Mouse (Mus musculus): ENCODE measurements around the gene D930048N14Rik. TPM values are rescaled to one million over a fixed set of nuclear protein-coding genes. Genes with fewer than 3 reads are reported as not detected.
A peak's percentile ranks its signal among the peaks of the same experiment; 100 is the strongest.

Gene D930048N14Rik
- polyA plus RNA-seq, 1 experiment, result 0.22 TPM

GRCm38 (mm10) chr11:51650261-51650660, 493 bp upstream of the D930048N14Rik start:
- H3K4me3 ChIP-seq (ENCODE audit: insufficient read depth, poor library complexity, severe bottlenecking), result peak overlapping the region; percentile 42

GRCm38 (mm10) chr11:51652889-51653418, 2.2 kb downstream of the D930048N14Rik start:
- Histone ChIP-seq H3K36me3 (ENCODE audit: control insufficient read depth, insufficient read depth) (no peaks in the 10 kb centered on the region), H3K27me3 (ENCODE audit: control insufficient read depth, insufficient read depth, insufficient read length) (no peaks in the 10 kb centered on the region), H3K79me2 (ENCODE audit: control insufficient read depth, insufficient read depth) (no peaks in the 10 kb centered on the region), H3K4me3 (ENCODE audit: insufficient read depth, poor library complexity, severe bottlenecking) (no peak overlapping the region), H3K79me3 (ENCODE audit: low read depth) (no peaks in the 10 kb centered on the region), H3ac (ENCODE audit: control insufficient read depth, insufficient read length, low read depth) (no peak overlapping the region)
- TF ChIP-seq MAX (IDR thresholded peaks at IDR 0.05), result no peak
- no peak for TF ChIP-seq MYOG (IDR thresholded peaks at IDR 0.05; ENCODE audit: control insufficient read depth, extremely low read depth, insufficient read length)
- TF ChIP-seq MYOD1 (IDR thresholded peaks at IDR 0.05; ENCODE audit: control insufficient read depth, insufficient read length, low read depth), result no peak
- no peak for TF ChIP-seq FOSL1 (IDR thresholded peaks at IDR 0.05; ENCODE audit: insufficient read depth, low read length, poor library complexity, severe bottlenecking)
- TF ChIP-seq CEBPB (IDR thresholded peaks at IDR 0.05; ENCODE audit: low read depth), result no peak
- no peak for TF ChIP-seq CTCF (IDR thresholded peaks at IDR 0.05; ENCODE audit: control insufficient read depth, insufficient read depth, insufficient read length)
- no peak for TF ChIP-seq USF1 (IDR thresholded peaks at IDR 0.05; ENCODE audit: low read depth)

More at GRCm38 (mm10) chr11:51650261-51650660, 493 bp upstream of the D930048N14Rik start:
- TF ChIP-seq CEBPB (IDR thresholded peaks at IDR 0.05; ENCODE audit: low read depth), result no peak
- TF ChIP-seq MYOD1 (IDR thresholded peaks at IDR 0.05; ENCODE audit: control insufficient read depth, insufficient read length, low read depth), result no peak
- TF ChIP-seq CTCF (IDR thresholded peaks at IDR 0.05; ENCODE audit: control insufficient read depth, insufficient read depth, insufficient read length), result no peak
- no peak for TF ChIP-seq FOSL1 (IDR thresholded peaks at IDR 0.05; ENCODE audit: insufficient read depth, low read length, poor library complexity, severe bottlenecking)
- no peak for TF ChIP-seq MAX (IDR thresholded peaks at IDR 0.05)
- no peak for TF ChIP-seq MYOG (IDR thresholded peaks at IDR 0.05; ENCODE audit: control insufficient read depth, extremely low read depth, insufficient read length)
- TF ChIP-seq USF1 (IDR thresholded peaks at IDR 0.05; ENCODE audit: low read depth), result no peak
- Histone ChIP-seq H3K36me3 (ENCODE audit: control insufficient read depth, insufficient read depth) (no peaks in the 10 kb centered on the region), H3K27me3 (ENCODE audit: control insufficient read depth, insufficient read depth, insufficient read length) (no peaks in the 10 kb centered on the region), H3K79me2 (ENCODE audit: control insufficient read depth, insufficient read depth) (no peaks in the 10 kb centered on the region), H3K79me3 (ENCODE audit: low read depth) (no peaks in the 10 kb centered on the region), H3ac (ENCODE audit: control insufficient read depth, insufficient read length, low read depth) (peak overlapping the region; percentile 74)

GRCm38 (mm10) chr11:51653736-51654135, 3.0 kb downstream of the D930048N14Rik start:
- no peak overlapping the region for H3K4me3 ChIP-seq (ENCODE audit: insufficient read depth, poor library complexity, severe bottlenecking)
- H3K36me3 ChIP-seq (ENCODE audit: control insufficient read depth, insufficient read depth), result no peaks in the 10 kb centered on the region
- no peak for TF ChIP-seq FOSL1 (IDR thresholded peaks at IDR 0.05; ENCODE audit: insufficient read depth, low read length, poor library complexity, severe bottlenecking)
- no peak for TF ChIP-seq CEBPB (IDR thresholded peaks at IDR 0.05; ENCODE audit: low read depth)
- no peak for TF ChIP-seq MAX (IDR thresholded peaks at IDR 0.05)
- TF ChIP-seq USF1 (IDR thresholded peaks at IDR 0.05; ENCODE audit: low read depth), result no peak
- TF ChIP-seq MYOD1 (IDR thresholded peaks at IDR 0.05; ENCODE audit: control insufficient read depth, insufficient read length, low read depth), result no peak
- no peak for TF ChIP-seq MYOG (IDR thresholded peaks at IDR 0.05; ENCODE audit: control insufficient read depth, extremely low read depth, insufficient read length)
- TF ChIP-seq CTCF (IDR thresholded peaks at IDR 0.05; ENCODE audit: control insufficient read depth, insufficient read depth, insufficient read length), result no peak
- no peaks in the 10 kb centered on the region for H3K79me3 ChIP-seq (ENCODE audit: low read depth)
- no peak overlapping the region for H3ac ChIP-seq (ENCODE audit: control insufficient read depth, insufficient read length, low read depth)
- no peaks in the 10 kb centered on the region for H3K79me2 ChIP-seq (ENCODE audit: control insufficient read depth, insufficient read depth)
- no peaks in the 10 kb centered on the region for H3K27me3 ChIP-seq (ENCODE audit: control insufficient read depth, insufficient read depth, insufficient read length)

GRCm38 (mm10) chr11:51654891-51655290, 4.1 kb downstream of the D930048N14Rik start:
- Histone ChIP-seq H3K4me3 (ENCODE audit: insufficient read depth, poor library complexity, severe bottlenecking) (no peak overlapping the region), H3K27me3 (ENCODE audit: control insufficient read depth, insufficient read depth, insufficient read length) (no peaks in the 10 kb centered on the region), H3K36me3 (ENCODE audit: control insufficient read depth, insufficient read depth) (no peaks in the 10 kb centered on the region), H3K79me3 (ENCODE audit: low read depth) (no peaks in the 10 kb centered on the region), H3ac (ENCODE audit: control insufficient read depth, insufficient read length, low read depth) (no peak overlapping the region), H3K79me2 (ENCODE audit: control insufficient read depth, insufficient read depth) (no peaks in the 10 kb centered on the region)
- TF ChIP-seq MYOD1 (IDR thresholded peaks at IDR 0.05; ENCODE audit: control insufficient read depth, insufficient read length, low read depth) (no peak), MYOG (IDR thresholded peaks at IDR 0.05; ENCODE audit: control insufficient read depth, extremely low read depth, insufficient read length) (no peak), FOSL1 (IDR thresholded peaks at IDR 0.05; ENCODE audit: insufficient read depth, low read length, poor library complexity, severe bottlenecking) (no peak), CTCF (IDR thresholded peaks at IDR 0.05; ENCODE audit: control insufficient read depth, insufficient read depth, insufficient read length) (no peak), CEBPB (IDR thresholded peaks at IDR 0.05; ENCODE audit: low read depth) (no peak), USF1 (IDR thresholded peaks at IDR 0.05; ENCODE audit: low read depth) (no peak), MAX (IDR thresholded peaks at IDR 0.05) (no peak)

- Histone ChIP-seq H3K27me3 (ENCODE audit: control insufficient read depth, insufficient read depth, insufficient read length) (no peaks in the 10 kb centered on the region), H3K79me3 (ENCODE audit: low read depth) (no peaks in the 10 kb centered on the region), H3K79me2 (ENCODE audit: control insufficient read depth, insufficient read depth) (no peaks in the 10 kb centered on the region), H3ac (ENCODE audit: control insufficient read depth, insufficient read length, low read depth) (no peak overlapping the region), H3K36me3 (ENCODE audit: control insufficient read depth, insufficient read depth) (no peaks in the 10 kb centered on the region), H3K4me3 (ENCODE audit: insufficient read depth, poor library complexity, severe bottlenecking) (no peak overlapping the region)
- TF ChIP-seq CTCF (IDR thresholded peaks at IDR 0.05; ENCODE audit: control insufficient read depth, insufficient read depth, insufficient read length) (no peak), MYOD1 (IDR thresholded peaks at IDR 0.05; ENCODE audit: control insufficient read depth, insufficient read length, low read depth) (no peak), FOSL1 (IDR thresholded peaks at IDR 0.05; ENCODE audit: insufficient read depth, low read length, poor library complexity, severe bottlenecking) (no peak), USF1 (IDR thresholded peaks at IDR 0.05; ENCODE audit: low read depth) (no peak), MYOG (IDR thresholded peaks at IDR 0.05; ENCODE audit: control insufficient read depth, extremely low read depth, insufficient read length) (no peak), MAX (IDR thresholded peaks at IDR 0.05) (no peak), CEBPB (IDR thresholded peaks at IDR 0.05; ENCODE audit: low read depth) (no peak)
Measured at GRCm38 (mm10) chr11:51656798-51657521, 6.2 kb downstream of the D930048N14Rik start.
